Mouse (Mus musculus): ENCODE results near the gene Gsk3a.
"Not testable (repeated sequence)": the region's sequence is repeated elsewhere in the genome, so short reads cannot be mapped to it uniquely, and the experiment has no call there.

The Gsk3a gene

DNA sequence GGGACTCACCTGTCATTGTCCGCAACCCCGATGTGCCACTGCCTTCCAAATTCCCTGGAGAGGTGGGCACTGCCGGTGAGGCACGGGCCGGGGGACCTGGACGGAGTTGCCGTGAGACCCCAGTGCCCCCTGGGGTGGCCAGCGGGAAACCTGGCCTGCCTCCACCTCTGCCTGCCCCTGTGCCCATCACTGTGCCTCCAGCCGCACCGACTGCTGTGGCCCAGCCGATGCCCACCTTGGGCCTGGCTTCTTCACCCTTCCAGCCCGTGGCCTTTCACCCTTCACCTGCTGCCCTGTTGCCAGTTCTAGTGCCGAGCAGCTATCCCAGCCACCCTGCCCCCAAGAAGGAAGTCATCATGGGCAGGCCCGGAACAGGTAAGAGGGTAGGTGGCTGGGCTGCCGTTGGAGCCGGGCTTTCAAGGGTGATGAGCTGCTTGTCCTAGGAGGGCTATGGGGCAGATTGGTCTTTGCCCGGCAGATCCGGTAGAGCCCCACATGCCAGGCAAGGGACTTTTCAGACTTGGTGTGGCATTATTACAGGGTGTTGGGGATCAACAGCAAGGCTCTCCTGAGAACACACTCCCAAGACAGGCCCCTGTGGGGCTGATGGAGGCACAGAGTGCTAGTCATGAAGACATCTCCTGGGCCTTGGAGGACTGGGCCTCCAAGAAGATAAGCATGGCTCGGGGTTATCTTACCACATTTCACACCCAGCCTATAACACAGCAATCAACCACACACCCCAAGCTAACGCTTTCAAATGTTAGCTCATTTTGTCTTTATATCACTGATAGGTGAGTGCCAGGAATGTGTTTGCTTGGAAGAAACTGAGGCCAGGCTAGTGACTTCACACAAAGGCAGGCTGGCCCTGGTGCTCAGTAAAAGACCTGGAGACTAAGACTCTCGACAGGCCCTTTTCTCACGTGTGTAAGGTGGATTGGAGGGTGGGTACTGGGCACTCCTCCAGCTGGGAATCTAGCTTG is 35.9 kb upstream of the Gsk3a start:
- DNase-seq (ENCODE audit: low spot score in 2 of 2): peak in 1 of 2 experiments; percentile 18

DNA sequence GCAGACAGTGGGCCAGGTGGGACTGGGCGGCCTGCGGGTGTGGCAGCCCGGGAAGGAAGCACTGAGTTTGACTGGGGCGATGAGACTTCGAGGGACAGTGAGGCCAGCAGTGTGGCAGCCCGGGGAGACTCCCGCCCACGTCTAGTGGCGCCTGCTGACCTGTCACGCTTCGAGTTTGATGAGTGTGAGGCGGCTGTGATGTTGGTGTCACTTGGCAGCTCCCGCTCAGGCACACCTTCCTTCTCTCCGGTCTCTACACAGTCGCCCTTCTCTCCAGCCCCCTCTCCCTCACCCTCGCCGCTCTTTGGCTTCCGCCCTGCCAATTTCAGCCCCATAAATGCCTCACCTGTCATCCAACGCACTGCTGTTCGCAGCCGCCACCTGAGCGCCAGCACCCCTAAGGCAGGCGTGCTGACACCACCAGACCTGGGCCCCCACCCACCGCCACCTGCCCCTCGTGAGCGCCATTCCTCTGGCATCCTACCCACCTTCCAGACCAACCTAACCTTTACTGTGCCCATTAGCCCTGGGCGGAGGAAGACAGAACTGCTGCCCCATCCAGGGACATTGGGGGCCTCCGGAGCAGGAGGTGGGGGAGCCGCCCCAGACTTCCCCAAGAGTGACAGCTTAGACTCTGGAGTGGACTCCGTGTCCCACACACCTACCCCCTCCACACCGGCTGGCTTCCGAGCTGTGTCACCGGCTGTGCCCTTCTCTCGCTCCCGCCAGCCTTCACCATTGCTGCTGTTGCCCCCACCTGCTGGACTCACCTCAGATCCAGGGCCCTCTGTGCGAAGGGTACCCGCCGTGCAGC is 35.0 kb upstream of the Gsk3a start:
- DNase-seq (ENCODE audit: low spot score in 2 of 2): peak in 1 of 2 experiments; percentile 18

DNA sequence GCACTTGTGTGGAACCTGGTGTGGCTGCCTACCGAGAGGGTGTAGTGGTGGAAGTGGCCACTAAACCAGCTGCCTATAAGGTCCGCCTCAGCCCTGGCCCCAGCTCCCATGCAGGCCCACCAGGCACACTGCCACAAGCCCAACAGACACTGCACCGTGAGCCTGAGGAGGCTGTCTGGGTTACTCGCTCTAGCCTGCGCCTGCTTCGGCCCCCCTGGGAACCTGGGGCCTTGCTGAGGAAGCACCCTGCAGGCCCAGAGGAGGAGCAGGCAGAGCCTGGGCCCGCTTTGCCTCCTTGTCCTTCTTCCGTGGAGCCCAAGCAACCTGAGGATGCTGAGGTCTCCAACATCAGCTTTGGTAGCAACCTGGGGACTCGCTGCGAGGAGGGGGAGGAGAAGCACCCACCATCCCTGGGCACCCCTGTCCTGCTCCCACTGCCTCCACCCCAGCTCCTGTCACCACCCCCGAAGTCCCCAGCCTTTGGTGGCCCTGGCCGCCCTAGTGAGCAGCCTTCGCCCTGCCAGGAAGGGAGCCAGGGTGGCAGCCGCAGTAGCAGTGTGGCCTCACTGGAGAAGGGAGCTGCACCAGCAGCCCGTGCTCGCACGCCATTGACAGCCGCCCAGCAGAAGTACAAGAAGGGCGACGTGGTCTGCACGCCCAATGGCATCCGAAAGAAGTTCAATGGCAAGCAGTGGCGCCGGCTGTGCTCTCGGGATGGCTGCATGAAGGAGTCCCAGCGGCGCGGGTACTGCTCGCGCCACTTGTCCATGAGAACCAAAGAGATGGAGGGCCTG is 34.2 kb upstream of the Gsk3a start:
- DNase-seq (ENCODE audit: low spot score in 2 of 2): peak in 1 of 2 experiments; percentile 19

DNA sequence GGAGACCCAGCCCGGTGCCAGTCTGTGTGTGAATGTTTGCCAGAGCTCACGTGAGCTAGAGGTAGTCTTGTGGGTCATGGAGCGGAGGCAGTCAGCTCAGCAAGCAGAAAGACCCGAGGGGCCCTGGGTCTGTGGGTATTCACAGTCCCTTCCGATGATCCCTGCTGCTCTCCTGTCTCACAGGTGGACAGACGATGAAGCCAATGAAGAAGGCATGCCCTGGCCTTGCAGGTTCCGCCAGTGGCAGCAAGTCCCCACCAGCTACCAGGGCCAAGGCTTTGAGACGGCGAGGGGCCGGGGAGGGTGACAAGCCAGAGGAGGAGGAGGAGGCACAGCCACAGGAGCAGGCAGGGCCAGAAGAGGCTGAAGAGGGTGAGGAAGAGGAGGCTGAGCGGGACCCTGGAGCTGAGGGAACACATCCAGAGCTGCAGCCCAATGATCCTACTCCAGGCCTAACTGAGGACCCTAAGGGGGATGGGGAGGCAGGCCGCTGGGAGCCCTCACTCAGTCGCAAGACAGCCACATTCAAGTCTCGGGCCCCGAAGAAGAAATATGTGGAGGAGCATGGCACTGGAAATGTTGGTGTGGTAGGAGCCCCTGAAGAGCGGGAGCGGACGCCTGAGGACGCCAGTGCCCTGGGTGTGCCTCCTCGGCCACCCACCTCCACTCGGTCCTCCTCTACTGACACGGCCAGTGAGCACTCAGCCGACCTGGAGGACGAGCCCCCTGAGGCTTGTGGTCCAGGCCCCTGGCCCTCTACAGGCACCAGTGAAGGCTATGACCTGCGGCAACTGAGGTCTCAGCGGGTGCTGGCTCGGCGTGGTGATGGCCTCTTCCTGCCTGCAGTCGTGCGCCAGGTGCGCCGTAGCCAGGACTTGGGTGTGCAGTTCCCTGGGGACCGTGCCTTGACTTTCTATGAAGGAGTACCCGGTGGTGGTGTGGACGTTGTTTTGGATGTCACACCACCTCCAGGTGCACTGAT is 33.3 kb upstream of the Gsk3a start:
- no peak for DNase-seq (ENCODE audit: low spot score in 2 of 2)

DNA sequence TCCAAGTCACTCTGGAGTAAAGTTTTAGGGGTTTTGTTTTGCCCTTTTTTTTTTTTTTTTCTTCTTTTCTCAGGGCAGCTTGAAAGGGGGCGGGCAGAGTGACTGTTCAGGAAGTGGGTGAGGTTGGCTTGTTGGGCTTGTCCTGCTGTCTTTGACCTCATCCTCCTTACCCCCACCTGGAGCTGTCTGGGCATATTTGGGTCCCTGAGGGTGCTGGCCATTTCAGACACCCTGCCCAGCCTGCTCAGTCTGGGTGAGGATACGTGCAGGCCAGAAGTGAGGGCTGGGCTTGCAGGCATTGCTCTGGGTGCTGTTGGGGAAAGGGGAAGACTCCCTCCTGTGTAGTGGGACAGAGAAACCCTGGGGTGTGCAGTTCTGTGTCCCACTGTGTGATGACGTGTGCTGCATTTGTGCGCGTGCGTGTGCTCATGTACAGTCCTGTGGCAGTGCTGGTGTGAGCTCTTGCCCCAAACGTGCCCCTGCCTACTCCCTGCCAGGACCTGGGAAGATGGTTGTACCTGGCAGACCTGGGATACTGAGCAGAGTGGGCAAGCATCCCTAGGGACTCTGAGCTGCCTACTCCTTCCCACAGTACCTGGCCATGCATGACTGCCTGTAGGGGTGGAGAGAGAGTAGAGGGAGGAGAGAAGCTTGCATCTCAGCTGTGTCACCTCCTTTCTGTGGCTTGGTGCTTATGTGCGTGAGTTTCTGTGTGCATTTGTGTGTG is 32.1 kb upstream of the Gsk3a start:
- no peak for DNase-seq (ENCODE audit: low spot score in 2 of 2)

DNA sequence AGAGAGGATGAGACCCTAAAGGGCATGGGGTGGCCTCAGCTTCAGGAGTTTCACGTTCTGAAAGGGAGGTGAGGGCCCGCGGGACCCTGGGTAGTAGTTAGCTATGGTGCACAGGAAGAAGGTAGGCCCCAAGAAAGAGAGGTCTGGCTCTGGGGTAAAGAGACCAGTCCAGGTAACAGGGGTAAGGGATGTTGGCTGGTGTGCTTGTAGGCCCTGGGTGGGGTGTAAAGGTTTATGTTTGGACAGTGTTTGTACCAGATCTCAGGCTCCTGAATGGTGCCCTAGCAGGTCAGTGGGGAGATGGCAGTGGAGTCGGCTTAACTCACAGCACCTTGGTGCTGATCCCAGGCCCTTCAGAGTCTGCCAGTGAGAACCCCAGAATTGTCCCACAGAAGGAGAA is 31.4 kb upstream of the Gsk3a start:
- DNase-seq (ENCODE audit: low spot score in 2 of 2): no peak

DNA sequence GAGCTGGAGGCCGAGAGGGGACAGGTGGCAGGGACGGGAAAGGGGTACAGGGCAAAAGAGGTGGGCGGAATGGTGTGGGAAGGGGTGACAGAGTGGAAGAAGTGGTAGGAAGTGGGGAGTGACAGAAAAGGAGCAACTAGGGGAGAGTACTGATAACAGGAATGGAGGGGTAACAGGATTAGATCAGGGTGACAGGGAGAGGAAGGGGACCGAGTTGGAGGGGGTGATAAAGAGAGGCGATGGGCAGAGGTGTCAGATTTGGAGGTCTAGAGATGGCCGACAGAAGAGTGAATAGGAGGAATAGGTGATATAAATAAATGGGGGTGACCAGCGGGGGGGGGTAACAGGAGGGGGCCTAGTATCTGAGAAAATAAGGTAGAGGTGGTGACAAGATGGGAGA is 30.9 kb upstream of the Gsk3a start:
- DNase-seq (ENCODE audit: low spot score in 2 of 2): no peak

DNA sequence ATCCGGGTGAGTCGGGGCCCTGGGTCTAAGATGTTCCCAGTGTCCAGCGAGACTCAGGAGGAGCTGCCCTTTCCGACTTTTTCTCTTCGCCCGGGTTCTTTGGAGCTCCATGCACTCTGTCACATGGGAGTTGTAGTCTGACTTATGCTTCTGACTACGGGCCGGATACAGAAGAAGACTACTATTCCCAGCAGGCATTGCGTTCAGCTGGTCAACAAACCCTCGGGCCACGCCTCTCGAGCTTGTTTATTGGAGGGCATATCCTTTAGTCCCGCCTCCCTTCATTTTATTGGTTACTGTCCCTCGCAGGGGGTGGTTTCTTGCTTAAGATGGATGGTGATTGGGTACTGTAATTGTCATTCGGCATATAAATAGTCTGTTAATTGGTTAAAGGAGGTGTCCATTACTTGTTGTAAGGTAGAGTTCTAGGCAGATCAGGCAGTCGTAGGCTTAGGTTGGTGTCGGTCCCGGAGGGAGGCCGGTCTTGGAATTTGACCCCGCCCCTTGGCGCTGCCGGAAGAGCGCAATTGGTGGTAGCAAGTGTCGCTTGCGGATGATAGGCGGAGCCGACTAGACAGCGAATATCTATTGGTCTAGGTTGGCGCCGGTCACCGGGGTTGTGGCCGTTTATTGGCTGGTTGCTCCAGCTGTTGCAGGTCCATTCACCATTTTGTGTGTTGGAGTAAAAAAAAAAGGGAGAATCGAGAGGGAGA is 30.3 kb upstream of the Gsk3a start:
- peak; percentile 99 to 100 for DNase-seq (ENCODE audit: low spot score in 2 of 2)

DNA sequence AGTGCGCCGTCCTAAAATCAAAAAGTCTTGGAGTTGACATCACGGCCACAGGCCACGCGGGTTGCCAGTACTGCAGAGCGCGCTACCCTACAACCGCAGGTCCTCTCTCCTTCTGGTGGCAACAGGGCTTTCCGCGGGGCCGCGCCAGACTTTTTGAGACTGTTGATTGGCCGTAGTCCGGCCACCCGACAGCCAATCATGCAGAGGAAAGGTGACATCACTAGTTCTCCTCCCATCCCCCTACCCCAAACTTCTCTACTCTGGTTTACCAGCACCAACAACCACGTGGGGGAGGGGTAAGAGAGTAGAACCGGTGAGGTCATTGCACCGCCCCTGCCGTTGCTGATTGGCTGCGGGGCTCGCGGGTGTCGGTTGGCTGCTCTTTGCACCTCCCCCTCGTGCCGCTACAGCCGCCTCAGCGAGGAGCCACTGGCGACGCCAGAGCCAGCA is 29.7 kb upstream of the Gsk3a start, which contains the start of gene Cic:
Gene Cic (plus strand): TSS at position 404 of the 450 bp plus-strand sequence.
- peak; percentile 98 for DNase-seq (ENCODE audit: low spot score in 2 of 2)

GRCm38 (mm10) chr7:25266180-25266962 is 28.7 kb upstream of the Gsk3a start:
- DNase-seq (ENCODE audit: low spot score in 2 of 2): no peak

DNA sequence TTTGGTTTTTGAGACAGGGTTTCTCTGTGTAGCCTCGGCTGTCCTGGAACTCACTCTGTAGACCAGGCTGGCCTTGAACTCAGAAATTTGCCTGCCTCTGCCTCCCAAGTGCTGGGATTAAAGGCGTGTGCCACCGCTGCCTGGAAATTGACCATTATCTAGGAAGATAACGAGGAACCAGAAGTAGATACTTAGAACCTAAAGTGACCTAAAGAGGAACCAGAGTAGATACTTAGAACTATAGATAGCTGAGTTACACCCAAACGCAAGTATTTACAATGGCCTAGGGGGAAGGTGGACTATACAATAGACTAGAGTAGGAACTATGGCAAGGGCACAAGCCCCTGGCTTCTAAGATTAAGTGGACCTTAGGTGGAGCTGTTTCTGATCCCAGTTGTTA is 28.1 kb upstream of the Gsk3a start:
- not testable (repeated sequence) for DNase-seq (ENCODE audit: low spot score in 2 of 2)

GRCm38 (mm10) chr7:25263968-25264870 is 26.6 kb upstream of the Gsk3a start:
- no peak for DNase-seq (ENCODE audit: low spot score in 2 of 2)

DNA sequence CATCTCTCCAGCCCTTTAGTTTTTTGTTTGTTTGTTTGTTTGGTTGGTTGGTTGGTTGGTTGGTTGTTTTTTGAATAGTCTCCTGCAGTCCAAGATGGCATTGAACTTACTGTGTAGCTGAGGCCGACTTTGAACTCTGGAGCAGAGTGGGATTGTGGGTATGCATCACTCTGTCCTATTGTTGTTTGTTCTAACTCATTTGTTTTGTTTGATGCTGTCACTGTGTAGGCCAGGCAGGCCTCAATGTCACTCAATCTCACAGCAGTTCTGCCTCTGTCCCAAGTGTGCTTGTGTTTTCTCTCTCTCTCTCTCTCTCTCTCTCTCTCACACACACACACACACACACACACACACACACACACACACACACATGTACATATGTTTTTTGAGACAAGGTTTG is 24.2 kb upstream of the Gsk3a start:
- DNase-seq (ENCODE audit: low spot score in 2 of 2): no peak

DNA sequence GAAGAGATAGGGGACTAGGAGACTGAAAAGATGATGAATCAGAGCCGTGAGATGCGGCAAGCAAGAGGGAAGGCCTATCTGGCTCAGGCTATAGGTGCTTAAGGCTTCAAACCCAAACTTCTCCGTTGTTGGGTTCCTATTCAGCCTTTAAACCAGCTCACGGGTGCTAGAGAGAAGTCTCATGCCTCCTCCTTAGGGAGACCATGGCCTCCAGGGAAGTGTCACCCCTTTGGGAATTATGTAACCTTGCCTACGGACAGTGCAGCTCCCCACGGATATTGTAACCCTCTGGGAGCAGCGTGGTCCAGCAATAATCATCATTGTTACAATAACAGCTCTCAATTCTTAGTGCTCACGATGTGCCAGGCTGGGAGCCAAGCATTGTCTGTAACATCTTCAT is 14.2 kb upstream of the Gsk3a start:
- no peak for DNase-seq (ENCODE audit: low spot score in 2 of 2)

GRCm38 (mm10) chr7:25251071-25251791 is 13.6 kb upstream of the Gsk3a start:
- peak; percentile 73 to 83 for DNase-seq (ENCODE audit: low spot score in 2 of 2)

- peak; percentile 95 to 98 for DNase-seq (ENCODE audit: low spot score in 2 of 2)
These were observed 12.7 kb upstream of the Gsk3a start, which contains the start of gene Erf for GRCm38 (mm10) chr7:25250141-25250972. TSS of gene Erf (minus strand) at chr7:25250761.

Data from urinary bladder, postnatal 4 days (tissue).